Mouse (Mus musculus) left cerebral cortex, postnatal 25 days (tissue): ENCODE data around the gene Nr0b1. TPM values are rescaled to one million over a fixed set of nuclear protein-coding genes. Genes with fewer than 3 reads are reported as not detected.

Experiments
- DNase-seq, 2 experiments: peaks; one replicate each; pipeline ENCODE4 v3.0.0; 2022; ENCODE audit warnings: low spot score in 2 of 2, mixed read lengths in 1 of 2
- intact Hi-C: fragments of 180-260 bp; cut with DNase I; formaldehyde crosslinking; loops from one replicate; pipeline ENCODE4 v1.15.1; 2025
- total RNA-seq, 2 experiments: library from RNA; stranded (reverse); gene quantifications; 2 replicates each; pipeline ENCODE4 v1.2.3; 2021

The Nr0b1 gene
- total RNA-seq: not detected

- DNase-seq: peak; percentile 2 to 5
- intact Hi-C loops: no loop called here
These were observed at the start of gene Nr0b1 for GRCm38 (mm10) chrX:86191614-86192419. TSS of gene Nr0b1 (plus strand) at chrX:86191764.

- no peak for DNase-seq
- intact Hi-C loops: no loop called here
These were observed 4.3 kb upstream of the Nr0b1 start for GRCm38 (mm10) chrX:86187250-86187649.

GRCm38 (mm10) chrX:86192420-86192994 lies 943 bp downstream of the Nr0b1 start:
- DNase-seq: peak in 1 of 2 experiments; percentile 0
- intact Hi-C loops: no loop called here

- intact Hi-C loops: no loop called here
- DNase-seq: no peak
These were observed 1.8 kb downstream of the Nr0b1 start for GRCm38 (mm10) chrX:86193386-86193785.

- DNase-seq: peak in 1 of 2 experiments; percentile 2
- intact Hi-C loops: no loop called here
These were observed 45.7 kb downstream of the Nr0b1 start for GRCm38 (mm10) chrX:86237246-86237645.

Other genes with a start within 250 kb of the Nr0b1 start
- gene Samt3, start 147.6 kb upstream of the Nr0b1 start, total RNA-seq: not detected
- not detected for gene Mageb4, start 113.3 kb downstream of the Nr0b1 start, total RNA-seq